Mouse (Mus musculus): ENCODE data around the gene Pgap3. TPM values are rescaled to one million over a fixed set of nuclear protein-coding genes. Genes with fewer than 3 reads are reported as not detected.
A peak's percentile ranks its signal among the peaks of the same experiment; 100 is the strongest.

The Pgap3 gene
- polyA plus RNA-seq, 1 experiment, result 52.1 TPM

DNA sequence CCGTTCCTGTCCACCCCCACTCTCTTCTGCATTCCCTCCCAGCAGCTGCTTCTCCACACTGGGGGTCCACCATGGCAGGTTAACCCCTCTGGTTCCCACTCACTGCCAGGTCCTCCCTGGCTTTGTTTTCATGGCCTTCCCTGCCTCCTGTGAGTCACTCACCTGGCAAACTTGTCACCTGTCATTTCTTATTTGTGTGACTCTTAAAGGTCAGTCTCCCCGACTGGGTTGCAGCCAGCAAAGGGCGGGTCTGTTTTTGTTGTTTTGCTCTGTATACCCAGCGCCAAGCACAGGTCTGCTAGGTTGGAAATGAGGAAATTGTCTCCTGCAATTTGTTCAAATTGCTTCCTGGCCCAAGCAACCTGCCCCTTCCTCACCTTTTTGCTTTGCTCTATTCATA, 45.4 kb upstream of the Pgap3 start:
- TF ChIP-seq CTCF (IDR thresholded peaks at IDR 0.05; ENCODE audit: extremely low read depth, insufficient read length, insufficient replicate concordance, low read depth, low read length) (no peak), POLR2A (IDR thresholded peaks at IDR 0.05; ENCODE audit: low read depth, low read length) (no peak)
- Histone ChIP-seq H3K36me3 (ENCODE audit: control insufficient read depth, insufficient read depth, low read length) (peaks cover 3% of the 10 kb centered on the region), H3K27ac (ENCODE audit: insufficient read depth, low read depth, low read length) (peak overlapping the region; percentile 96), H3K4me3 (ENCODE audit: low read depth, low read length) (no peak overlapping the region), H3K27me3 (ENCODE audit: control insufficient read depth, insufficient read depth, low read length) (no peaks in the 10 kb centered on the region), H3K4me1 (ENCODE audit: control insufficient read depth, insufficient read depth, insufficient read length, low read length) (peaks cover 21% of the 10 kb centered on the region; the same call in 1 of the 2 replicates)
- WGBS, result 17% methylated on average over 4 of the region's 4 CpGs

DNA sequence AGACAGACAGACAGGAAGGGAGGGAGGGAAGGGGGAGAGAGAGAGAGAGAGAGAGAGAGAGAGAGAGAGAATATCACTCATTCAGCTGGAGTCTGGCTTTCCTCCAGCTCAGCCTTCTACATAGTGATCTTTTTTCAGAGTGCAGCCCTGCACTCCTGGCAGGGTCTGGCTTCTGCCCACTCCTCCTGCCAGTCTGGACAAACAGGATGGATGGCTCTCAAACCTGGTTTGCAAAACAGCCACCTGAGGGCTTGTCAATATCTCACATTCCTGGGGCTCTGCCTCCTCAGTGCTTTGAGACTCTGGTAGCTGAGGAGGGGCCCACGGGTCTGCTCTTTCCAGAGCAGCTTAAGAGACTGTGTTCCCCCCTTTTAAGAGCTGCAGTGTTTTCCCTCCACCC, 44.9 kb upstream of the Pgap3 start:
- Histone ChIP-seq H3K27ac (ENCODE audit: insufficient read depth, low read depth, low read length) (peak overlapping the region; percentile 96), H3K36me3 (ENCODE audit: control insufficient read depth, insufficient read depth, low read length) (no peaks in the 10 kb centered on the region), H3K4me3 (ENCODE audit: low read depth, low read length) (no peak overlapping the region), H3K4me1 (ENCODE audit: control insufficient read depth, insufficient read depth, insufficient read length, low read length) (peaks cover 17% of the 10 kb centered on the region; the same call in 1 of the 2 replicates), H3K27me3 (ENCODE audit: control insufficient read depth, insufficient read depth, low read length) (no peaks in the 10 kb centered on the region)
- 9% methylated on average over 1 of the region's 1 CpGs for whole genome bisulfite sequencing
- TF ChIP-seq CTCF (IDR thresholded peaks at IDR 0.05; ENCODE audit: extremely low read depth, insufficient read length, insufficient replicate concordance, low read depth, low read length) (no peak), POLR2A (IDR thresholded peaks at IDR 0.05; ENCODE audit: low read depth, low read length) (no peak)

DNA sequence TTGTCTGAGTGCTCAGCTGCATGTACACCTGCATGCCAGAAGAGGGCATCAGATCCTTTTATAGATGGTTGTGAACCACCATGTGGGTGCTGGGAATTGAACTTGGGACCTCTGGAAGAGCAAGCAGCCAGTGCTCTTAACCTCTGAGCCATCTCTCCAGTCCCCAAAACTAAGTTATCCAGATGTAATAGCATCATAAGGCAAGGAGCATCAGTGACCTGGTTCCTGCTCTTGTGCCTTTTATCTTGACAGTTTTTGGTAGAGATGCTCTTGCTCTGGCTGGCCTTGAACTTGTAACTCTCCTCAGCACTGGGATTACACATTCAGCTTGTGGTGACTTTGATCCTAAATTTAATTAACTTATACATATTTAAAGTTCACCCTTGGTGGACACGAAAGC, 43.4 kb upstream of the Pgap3 start:
- no peaks in the 10 kb centered on the region for H3K27me3 ChIP-seq (ENCODE audit: control insufficient read depth, insufficient read depth, low read length)
- no peaks in the 10 kb centered on the region for H3K36me3 ChIP-seq (ENCODE audit: control insufficient read depth, insufficient read depth, low read length)
- H3K4me1 ChIP-seq (ENCODE audit: control insufficient read depth, insufficient read depth, insufficient read length, low read length), result peaks cover 5% of the 10 kb centered on the region; the same call in 1 of the 2 replicates
- no peak overlapping the region for H3K4me3 ChIP-seq (ENCODE audit: low read depth, low read length)
- 97% methylated on average over 1 of the region's 1 CpGs for WGBS
- H3K27ac ChIP-seq (ENCODE audit: insufficient read depth, low read depth, low read length), result no peak overlapping the region
- TF ChIP-seq CTCF (IDR thresholded peaks at IDR 0.05; ENCODE audit: extremely low read depth, insufficient read length, insufficient replicate concordance, low read depth, low read length) (no peak), POLR2A (IDR thresholded peaks at IDR 0.05; ENCODE audit: low read depth, low read length) (no peak)

DNA sequence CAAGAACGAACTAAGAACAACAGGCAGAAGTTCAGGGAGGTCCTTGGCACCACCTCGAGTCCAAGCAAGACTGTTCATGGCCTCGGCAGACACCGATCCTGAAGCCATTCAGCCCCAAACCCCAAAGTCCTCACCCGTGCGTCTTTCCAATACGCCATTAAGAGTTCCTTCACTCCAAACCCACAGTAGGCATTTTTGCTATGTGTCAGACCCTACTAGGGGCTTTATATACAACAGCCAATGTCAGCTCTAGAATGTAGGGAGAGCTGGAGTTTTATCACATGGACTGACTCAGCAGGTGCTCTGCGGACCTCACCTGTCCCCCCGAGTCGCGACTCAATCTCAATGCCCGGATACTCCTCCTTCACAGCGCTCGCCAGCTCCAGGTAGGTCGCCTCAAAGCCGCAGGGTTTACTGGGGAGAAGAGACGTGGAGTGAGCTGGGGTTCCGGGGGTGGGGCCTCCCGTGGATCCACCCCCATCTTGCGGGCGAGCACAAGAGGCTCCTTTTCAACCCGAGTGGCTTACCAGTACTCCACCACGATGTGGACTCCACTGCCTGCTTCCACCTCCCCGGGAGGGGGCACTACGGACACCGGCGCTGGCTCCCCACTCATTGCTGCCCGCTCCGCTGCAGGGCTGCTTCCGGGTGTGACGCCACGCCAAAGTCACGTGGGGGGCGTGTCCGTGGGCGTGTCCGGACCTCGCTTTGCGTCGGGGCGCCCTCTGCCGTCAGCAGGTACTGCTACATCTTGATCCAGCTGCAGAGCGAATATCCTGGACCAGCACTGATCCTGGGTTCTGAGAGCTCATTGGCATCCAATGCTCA, 38.3 kb upstream of the Pgap3 start, which contains the start of gene Mien1:
Gene Mien1 (minus strand): TSS at position 661 of the 828 bp plus-strand sequence.
- Histone ChIP-seq H3K4me3 (ENCODE audit: low read depth, low read length) (peak within 1 kb of the TSS; percentile 84), H3K36me3 (ENCODE audit: control insufficient read depth, insufficient read depth, low read length) (peaks cover 38% of the 10 kb centered on the region), H3K4me1 (ENCODE audit: control insufficient read depth, insufficient read depth, insufficient read length, low read length) (peaks cover 4% of the 10 kb centered on the region; the same call in 1 of the 2 replicates), H3K27ac (ENCODE audit: insufficient read depth, low read depth, low read length) (peak within 1 kb of the TSS; percentile 90), H3K27me3 (ENCODE audit: control insufficient read depth, insufficient read depth, low read length) (no peaks in the 10 kb centered on the region)
- under 1% methylated on average over 43 of the region's 43 CpGs for WGBS
- TF ChIP-seq CTCF (IDR thresholded peaks at IDR 0.05; ENCODE audit: extremely low read depth, insufficient read length, insufficient replicate concordance, low read depth, low read length), result peak; percentile 79
- TF ChIP-seq POLR2A (IDR thresholded peaks at IDR 0.05; ENCODE audit: low read depth, low read length), result peak; percentile 57; the same call in 1 of the 2 replicates

DNA sequence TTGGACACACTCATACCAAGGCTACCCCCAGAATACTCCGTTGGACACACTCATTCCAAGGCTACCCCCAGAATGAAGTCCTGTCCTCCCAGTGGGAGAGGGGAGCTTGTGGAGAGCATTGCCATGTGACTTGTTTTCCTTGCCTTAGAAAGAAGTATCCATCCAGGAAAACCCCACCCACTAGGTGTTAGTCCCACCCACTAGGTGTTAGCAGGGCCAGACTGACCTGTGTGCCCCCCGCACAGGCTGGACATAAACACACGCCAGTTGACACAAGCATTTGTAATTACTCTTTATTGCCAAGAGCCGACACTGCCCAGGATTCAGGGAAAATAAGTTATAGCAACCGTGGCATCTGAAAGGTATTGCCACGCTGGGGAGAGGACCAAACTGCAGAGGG, 37.2 kb upstream of the Pgap3 start:
- Histone ChIP-seq H3K4me1 (ENCODE audit: control insufficient read depth, insufficient read depth, insufficient read length, low read length) (peaks cover 4% of the 10 kb centered on the region; the same call in 1 of the 2 replicates), H3K36me3 (ENCODE audit: control insufficient read depth, insufficient read depth, low read length) (peaks cover 47% of the 10 kb centered on the region), H3K4me3 (ENCODE audit: low read depth, low read length) (no peak overlapping the region), H3K27ac (ENCODE audit: insufficient read depth, low read depth, low read length) (no peak overlapping the region), H3K27me3 (ENCODE audit: control insufficient read depth, insufficient read depth, low read length) (no peaks in the 10 kb centered on the region)
- no peak for TF ChIP-seq POLR2A (IDR thresholded peaks at IDR 0.05; ENCODE audit: low read depth, low read length)
- no peak for TF ChIP-seq CTCF (IDR thresholded peaks at IDR 0.05; ENCODE audit: extremely low read depth, insufficient read length, insufficient replicate concordance, low read depth, low read length)
- 50% methylated on average over 6 of the region's 6 CpGs for WGBS

DNA sequence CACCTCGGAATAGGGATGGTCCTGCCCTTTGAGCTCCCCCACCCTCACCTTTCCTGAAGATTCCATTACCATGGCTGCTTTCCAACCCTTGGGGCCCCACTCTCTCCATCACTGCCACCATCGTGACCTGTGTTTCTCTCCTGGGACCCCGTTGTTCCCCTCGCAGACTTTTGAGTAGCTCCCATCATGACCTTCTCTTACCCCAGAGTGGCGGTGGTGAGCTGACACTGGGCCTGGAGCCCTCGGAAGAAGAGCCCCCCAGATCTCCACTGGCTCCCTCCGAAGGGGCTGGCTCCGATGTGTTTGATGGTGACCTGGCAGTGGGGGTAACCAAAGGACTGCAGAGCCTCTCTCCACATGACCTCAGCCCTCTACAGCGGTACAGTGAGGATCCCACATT, 35.4 kb upstream of the Pgap3 start:
- H3K27me3 ChIP-seq (ENCODE audit: control insufficient read depth, insufficient read depth, low read length), result no peaks in the 10 kb centered on the region
- H3K4me3 ChIP-seq (ENCODE audit: low read depth, low read length), result no peak overlapping the region
- H3K4me1 ChIP-seq (ENCODE audit: control insufficient read depth, insufficient read depth, insufficient read length, low read length), result peaks cover 4% of the 10 kb centered on the region; the same call in 1 of the 2 replicates
- WGBS, result 86% methylated on average over 9 of the region's 9 CpGs
- no peak overlapping the region for H3K27ac ChIP-seq (ENCODE audit: insufficient read depth, low read depth, low read length)
- H3K36me3 ChIP-seq (ENCODE audit: control insufficient read depth, insufficient read depth, low read length), result peaks cover 63% of the 10 kb centered on the region
- no peak for TF ChIP-seq POLR2A (IDR thresholded peaks at IDR 0.05; ENCODE audit: low read depth, low read length)
- no peak for TF ChIP-seq CTCF (IDR thresholded peaks at IDR 0.05; ENCODE audit: extremely low read depth, insufficient read length, insufficient replicate concordance, low read depth, low read length)

DNA sequence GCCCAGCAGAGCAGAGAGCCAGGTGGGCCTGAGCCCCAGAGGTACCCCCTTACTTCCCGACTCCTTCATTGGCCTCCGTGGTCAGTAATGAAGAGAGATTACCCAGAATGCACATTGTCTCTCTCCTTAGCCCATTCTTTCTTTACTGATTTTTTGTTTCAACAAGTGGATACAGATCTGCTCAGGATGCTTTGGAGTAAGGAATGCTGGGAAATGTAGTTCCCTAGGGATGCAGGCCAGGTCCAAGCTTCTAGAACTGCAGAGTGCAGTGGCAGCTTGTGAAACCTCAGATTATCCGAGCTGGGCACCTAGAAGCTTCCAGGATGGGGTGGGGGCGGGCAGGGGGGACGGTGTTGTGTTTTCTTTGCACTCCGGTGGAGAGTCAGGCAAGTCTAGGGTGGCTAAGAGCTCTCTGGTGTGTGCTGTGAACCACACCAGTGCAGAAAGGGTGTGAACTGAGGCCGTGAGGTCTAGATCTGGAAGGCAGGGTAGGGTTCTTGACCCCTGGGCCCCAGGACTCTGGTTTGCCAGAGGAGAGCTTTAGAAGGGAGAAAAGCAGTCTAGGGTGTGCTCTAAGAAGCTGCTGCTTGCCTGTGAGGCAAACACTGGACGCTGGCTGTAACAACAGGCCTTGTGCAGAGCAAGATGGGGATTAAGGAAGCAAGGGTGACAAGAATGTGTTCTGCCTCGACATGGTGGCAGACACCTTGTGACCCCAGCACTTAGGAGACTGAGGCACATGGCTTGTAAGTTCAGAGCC, 31.6 kb upstream of the Pgap3 start:
- TF ChIP-seq CTCF (IDR thresholded peaks at IDR 0.05; ENCODE audit: extremely low read depth, insufficient read length, insufficient replicate concordance, low read depth, low read length) (no peak), POLR2A (IDR thresholded peaks at IDR 0.05; ENCODE audit: low read depth, low read length) (no peak)
- Histone ChIP-seq H3K36me3 (ENCODE audit: control insufficient read depth, insufficient read depth, low read length) (peaks cover 90% of the 10 kb centered on the region), H3K27ac (ENCODE audit: insufficient read depth, low read depth, low read length) (no peak overlapping the region), H3K4me3 (ENCODE audit: low read depth, low read length) (no peak overlapping the region), H3K27me3 (ENCODE audit: control insufficient read depth, insufficient read depth, low read length) (no peaks in the 10 kb centered on the region), H3K4me1 (ENCODE audit: control insufficient read depth, insufficient read depth, insufficient read length, low read length) (peaks cover 16% of the 10 kb centered on the region)
- 84% methylated on average over 9 of the region's 9 CpGs for WGBS
